Mouse (Mus musculus) CH12F3 (cell line): ENCODE results near the gene Gm7735.
"Not testable (repeated sequence)": the region's sequence is repeated elsewhere in the genome, so short reads cannot be mapped to it uniquely, and the experiment has no call there.

ENCODE experiments used
- in situ Hi-C: fragments of 300-500 bp; cut with MboI; formaldehyde crosslinking; loops from 2 replicates; pipeline ENCODE4 v1.14.3; 2020; ENCODE audit warnings: low sequenced_read_pairs

Gm7735 gene

GRCm38 (mm10) chr16:89169190-89169589 lies at the start of gene Gm7735:
TSS of gene Gm7735 (plus strand) at chr16:89169490.
- in situ Hi-C loops, result not testable (repeated sequence)

- in situ Hi-C loops, result no loop called here
Observed at GRCm38 (mm10) chr16:89140551-89140950, 28.7 kb upstream of the Gm7735 start, which contains the start of gene Gm6358. TSS of gene Gm6358 (plus strand) at chr16:89140851.

- in situ Hi-C loops, result no loop called here
Observed at GRCm38 (mm10) chr16:89150786-89151185, 18.5 kb upstream of the Gm7735 start, which contains the start of gene Gm10061. TSS of gene Gm10061 (plus strand) at chr16:89151086.

GRCm38 (mm10) chr16:89157652-89158051 lies 11.6 kb upstream of the Gm7735 start, which contains the start of gene Gm9789:
TSS of gene Gm9789 (plus strand) at chr16:89157952.
- in situ Hi-C loops, result no loop called here

- in situ Hi-C loops, result no loop called here
Observed at GRCm38 (mm10) chr16:89174435-89174834, 5.1 kb downstream of the Gm7735 start, which contains the start of gene 1110057P08Rik. TSS of gene 1110057P08Rik (plus strand) at chr16:89174735.

- in situ Hi-C loops, result no loop called here
Observed at GRCm38 (mm10) chr16:89188621-89189020, 19.3 kb downstream of the Gm7735 start.

- in situ Hi-C loops, result no loop called here
Observed at GRCm38 (mm10) chr16:89205561-89205960, 36.3 kb downstream of the Gm7735 start, which contains the start of gene Krtap20-2. TSS of gene Krtap20-2 (plus strand) at chr16:89205861.
